Mouse (Mus musculus) heart, postnatal 0 days (tissue): ENCODE data around the gene Nhej1. TPM values are rescaled to one million over a fixed set of nuclear protein-coding genes. Genes with fewer than 3 reads are reported as not detected.

ENCODE experiments used
- ATAC-seq: fragments of 200-750 bp; cut with Nextera tagmentation; 2 replicates; pipeline ENCODE4 v1.8.0; 2017; ENCODE audit warnings: low read depth, moderate number of reproducible peaks, moderate library complexity; ENCODE audit not compliant: insufficient read depth
- DNase-seq: peaks from one replicate; pipeline ENCODE4 v3.0.0-alpha.2; 2016; ENCODE audit warnings: low spot score
- H3K27ac ChIP-seq: fragments of 300-500 bp; sonication (generic); 2 replicates; pipeline ENCODE4 v1.5.1; 2014; ENCODE audit warnings: low read depth, mild to moderate bottlenecking
- H3K27me3 ChIP-seq: fragments of 300-500 bp; sonication (generic); 2 replicates; pipeline ENCODE4 v1.6.1; 2014; ENCODE audit warnings: low read length, mixed read lengths; ENCODE audit not compliant: control insufficient read depth, insufficient read depth
- H3K36me3 ChIP-seq: fragments of 300-500 bp; sonication (generic); replicated peaks from 2 replicates; pipeline ENCODE4 v1.6.1; 2014; ENCODE audit warnings: low read length, mixed read lengths; ENCODE audit not compliant: control insufficient read depth, insufficient read depth
- H3K4me1 ChIP-seq: fragments of 300-500 bp; sonication (generic); 2 replicates; pipeline ENCODE4 v1.6.1; 2014; ENCODE audit warnings: antibody characterized with exemption; ENCODE audit not compliant: control insufficient read depth, insufficient read depth
- H3K4me2 ChIP-seq: fragments of 300-500 bp; sonication (generic); 2 replicates; pipeline ENCODE4 v1.6.1; 2014; ENCODE audit warnings: low read depth, mild to moderate bottlenecking, low read length, moderate library complexity
- H3K4me3 ChIP-seq: fragments of 300-500 bp; sonication (generic); 2 replicates; pipeline ENCODE4 v1.5.1; 2014; ENCODE audit warnings: low read depth, low read length
- H3K9ac ChIP-seq: fragments of 300-500 bp; sonication (generic); replicated peaks from 2 replicates; pipeline ENCODE4 v1.6.1; 2014; ENCODE audit warnings: low read depth, low read length, mixed read lengths
- H3K9me3 ChIP-seq: fragments of 300-500 bp; sonication (generic); replicated peaks from 2 replicates; pipeline ENCODE4 v1.6.1; 2016; ENCODE audit warnings: low read length; ENCODE audit not compliant: control insufficient read depth
- CTCF ChIP-seq: IDR thresholded peaks from 2 replicates; pipeline ENCODE4 v1.5.1; 2016; ENCODE audit warnings: antibody characterized with exemption, control low read depth, low read depth
- EP300 ChIP-seq: IDR thresholded peaks from 2 replicates; pipeline ENCODE4 v1.6.1; 2016; ENCODE audit warnings: antibody characterized with exemption, low read depth
- WGBS: fragments of 180-500 bp; shearing (Covaris S2); extraction: QIAGEN DNeasy Blood & Tissue Kit; methylation state at CpG from one replicate; pipeline ENCODE4 v1.1.7; 2014; 5-methylcytosine and 5-hydroxymethylcytosine counted together
- polyA plus RNA-seq: library from polyadenylated mRNA; unstranded; fragments of >200 nt; fragmentation: Nextera tagmentation; extraction: Ambion mirVana; gene quantifications from 2 replicates; pipeline ENCODE4 v1.2.1, GENCODE M21; 2015
- total RNA-seq: library from RNA; depleted of rRNA; stranded (reverse); fragments of >200 nt; gene quantifications from 2 replicates; pipeline ENCODE4 v1.2.3, GENCODE M21; 2014; ENCODE audit warnings: low replicate concordance

The Nhej1 gene
- total and polyA plus RNA-seq, 2 experiments from 2014 or later = 6.1 to 8.4 TPM

DNA sequence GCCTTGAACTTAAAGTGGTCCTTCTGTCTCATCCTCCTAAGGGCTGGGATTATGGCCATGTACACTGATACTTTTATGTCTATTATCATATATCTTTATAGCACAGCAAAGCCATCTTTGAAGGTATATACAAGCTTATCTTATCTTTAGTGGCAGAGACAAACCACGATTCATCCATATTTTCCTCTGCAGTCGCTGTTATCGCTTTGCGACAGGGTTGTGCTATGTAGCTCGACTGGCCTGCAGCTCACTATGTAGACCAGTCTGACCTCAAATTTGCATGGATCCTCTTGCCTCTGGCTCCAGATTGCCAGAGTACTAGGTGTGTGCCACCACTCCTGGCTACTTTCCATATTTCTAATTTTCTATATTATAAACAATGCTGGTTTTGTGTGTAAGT is 125.8 kb downstream of the Nhej1 start:
- Histone ChIP-seq H3K27ac (no peak overlapping the region), H3K27me3 (no peaks in the 10 kb centered on the region), H3K4me3 (no peak overlapping the region), H3K36me3 (no peaks in the 10 kb centered on the region), H3K4me1 (no peaks in the 10 kb centered on the region), H3K9me3 (no peaks in the 10 kb centered on the region), H3K9ac (no peak overlapping the region), H3K4me2 (no peak overlapping the region)
- no peak for ATAC-seq
- no peak for TF ChIP-seq CTCF
- TF ChIP-seq EP300 = no peak
- no peak for DNase-seq
- 57% methylated on average over 5 of the region's 5 CpGs for WGBS

DNA sequence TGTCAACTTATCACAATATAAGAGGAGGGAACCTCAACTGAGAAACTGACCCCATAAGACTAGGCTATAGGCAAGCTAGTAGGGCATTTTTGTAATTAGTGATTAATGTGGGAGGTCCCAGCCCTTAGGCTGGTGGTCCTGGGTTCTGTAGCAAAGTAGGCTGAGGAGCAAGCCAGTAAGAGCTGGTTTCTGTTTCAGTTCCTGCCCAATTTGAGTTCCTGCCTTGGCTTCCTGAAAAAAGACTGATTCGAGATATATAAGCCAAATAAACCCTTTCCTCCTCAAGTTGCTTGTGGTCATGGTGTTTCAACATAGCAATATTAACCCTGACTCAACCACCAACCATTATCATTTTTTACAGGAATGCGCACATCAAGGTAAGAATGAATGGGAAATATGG is 127.8 kb downstream of the Nhej1 start:
- H3K36me3 ChIP-seq = no peaks in the 10 kb centered on the region
- no peak for DNase-seq
- no peak for TF ChIP-seq EP300
- TF ChIP-seq CTCF = no peak
- ATAC-seq = no peak
- no peaks in the 10 kb centered on the region for H3K27me3 ChIP-seq
- no peak overlapping the region for H3K27ac ChIP-seq
- 82% methylated on average over 2 of the region's 2 CpGs for WGBS
- H3K4me3 ChIP-seq = no peak overlapping the region
- no peak overlapping the region for H3K9ac ChIP-seq
- H3K4me2 ChIP-seq = no peak overlapping the region
- H3K9me3 ChIP-seq = no peaks in the 10 kb centered on the region
- H3K4me1 ChIP-seq = no peaks in the 10 kb centered on the region

- no peaks in the 10 kb centered on the region for H3K36me3 ChIP-seq
These were observed 148.0 kb downstream of the Nhej1 start for GRCm38 (mm10) chr1:74977001-74977400.

GRCm38 (mm10) chr1:74975936-74976335 is 149.1 kb downstream of the Nhej1 start:
- no peak for ATAC-seq
- TF ChIP-seq CTCF = no peak
- no peak for TF ChIP-seq EP300
- Histone ChIP-seq H3K4me1 (no peaks in the 10 kb centered on the region), H3K4me2 (no peak overlapping the region), H3K36me3 (no peaks in the 10 kb centered on the region), H3K4me3 (no peak overlapping the region), H3K9me3 (no peaks in the 10 kb centered on the region), H3K9ac (no peak overlapping the region), H3K27ac (no peak overlapping the region), H3K27me3 (no peaks in the 10 kb centered on the region)
- no peak for DNase-seq
- WGBS = 88% methylated on average over 1 of the region's 1 CpGs

More at GRCm38 (mm10) chr1:74977001-74977400, 148.0 kb downstream of the Nhej1 start:
- TF ChIP-seq EP300 (no peak), CTCF (no peak)
- H3K9ac ChIP-seq = no peak overlapping the region
- H3K9me3 ChIP-seq = no peaks in the 10 kb centered on the region
- no peak overlapping the region for H3K4me2 ChIP-seq
- ATAC-seq (no peak), DNase-seq (no peak)
- no peaks in the 10 kb centered on the region for H3K4me1 ChIP-seq
- 78% methylated on average over 8 of the region's 8 CpGs for WGBS
- H3K27ac ChIP-seq = no peak overlapping the region
- H3K4me3 ChIP-seq = no peak overlapping the region
- no peaks in the 10 kb centered on the region for H3K27me3 ChIP-seq

- TF ChIP-seq EP300 (no peak), CTCF (no peak)
- WGBS = 74% methylated on average over 6 of the region's 6 CpGs
- Histone ChIP-seq H3K4me2 (no peak overlapping the region), H3K9me3 (no peaks in the 10 kb centered on the region), H3K36me3 (no peaks in the 10 kb centered on the region), H3K27me3 (no peaks in the 10 kb centered on the region), H3K4me3 (no peak overlapping the region), H3K27ac (no peak overlapping the region), H3K4me1 (no peaks in the 10 kb centered on the region), H3K9ac (no peak overlapping the region)
- ATAC-seq (no peak), DNase-seq (no peak)
These were observed 151.4 kb downstream of the Nhej1 start for GRCm38 (mm10) chr1:74973590-74973989.

GRCm38 (mm10) chr1:74971353-74972050 is 153.5 kb downstream of the Nhej1 start:
- no peak overlapping the region for H3K27ac ChIP-seq
- H3K4me1 ChIP-seq = no peaks in the 10 kb centered on the region
- no peak overlapping the region for H3K9ac ChIP-seq
- TF ChIP-seq CTCF (no peak), EP300 (no peak)
- no peaks in the 10 kb centered on the region for H3K27me3 ChIP-seq
- no peak for ATAC-seq
- H3K4me3 ChIP-seq = no peak overlapping the region
- no peak for DNase-seq
- H3K4me2 ChIP-seq = no peak overlapping the region
- 68% methylated on average over 4 of the region's 4 CpGs for WGBS
- no peaks in the 10 kb centered on the region for H3K36me3 ChIP-seq
- H3K9me3 ChIP-seq = no peaks in the 10 kb centered on the region
